Mouse (Mus musculus) ES-E14 (cell line): ENCODE measurements around the gene Ptpn7. TPM values are rescaled to one million over a fixed set of nuclear protein-coding genes. Genes with fewer than 3 reads are reported as not detected.

ENCODE experiments used
- DNase-seq: peaks from one replicate; pipeline ENCODE4 v3.0.0-alpha.2; 2013; ENCODE audit warnings: low read depth, low spot score
- H3K27ac ChIP-seq: 2 replicates; pipeline ENCODE4 v1.5.1; 2012; ENCODE audit warnings: low read depth, mild to moderate bottlenecking, low read length, moderate library complexity, mixed read lengths; ENCODE audit not compliant: poor library complexity, insufficient read depth, severe bottlenecking
- H3K36me3 ChIP-seq: 2 replicates; pipeline ENCODE4 v1.6.1; 2012; ENCODE audit warnings: mild to moderate bottlenecking, low read length, moderate library complexity, mixed read lengths; ENCODE audit not compliant: control insufficient read depth, poor library complexity, insufficient read depth, severe bottlenecking
- H3K4me1 ChIP-seq, 2 experiments: fragments of 150-350 bp in 1 of 2; sonication (generic) in 1 of 2; 2 replicates each; pipeline ENCODE4 v1.6.1; 2012; ENCODE audit warnings: low read length in 2 of 2, mild to moderate bottlenecking in 1 of 2, mixed read lengths in 1 of 2; ENCODE audit not compliant: control insufficient read depth in 2 of 2, insufficient read depth in 2 of 2, poor library complexity in 1 of 2
- H3K4me3 ChIP-seq, 2 experiments: fragments of 150-350 bp in 1 of 2; sonication (generic) in 1 of 2; 2 replicates each; pipeline ENCODE4 v1.5.1; 2012; ENCODE audit warnings: low read length in 2 of 2, low read depth in 1 of 2, mild to moderate bottlenecking in 1 of 2, mixed read lengths in 1 of 2; ENCODE audit not compliant: insufficient read depth in 1 of 2, poor library complexity in 1 of 2, severe bottlenecking in 1 of 2
- H3K9ac ChIP-seq: 2 replicates; pipeline ENCODE4 v1.6.1; 2012; ENCODE audit warnings: low read depth, mild to moderate bottlenecking, low read length, mixed read lengths; ENCODE audit not compliant: poor library complexity, insufficient read depth, severe bottlenecking
- H3K9me3 ChIP-seq: fragments of 150-350 bp; sonication (generic); 2 replicates; pipeline ENCODE4 v1.6.1; 2012; ENCODE audit warnings: low read depth, mild to moderate bottlenecking, low read length; ENCODE audit not compliant: control insufficient read depth, insufficient read depth
- CHD2 ChIP-seq: IDR thresholded peaks from 2 replicates; pipeline ENCODE4 v1.6.1; 2014; ENCODE audit warnings: mild to moderate bottlenecking, low read depth, low read length, inconsistent platforms
- HCFC1 ChIP-seq: IDR thresholded peaks from 2 replicates; pipeline ENCODE4 v1.6.1; 2012; ENCODE audit warnings: low read length, inconsistent platforms, borderline replicate concordance; ENCODE audit not compliant: insufficient read depth
- MAFK ChIP-seq: IDR thresholded peaks from 2 replicates; pipeline ENCODE4 v1.6.1; 2014; ENCODE audit warnings: mild to moderate bottlenecking, low read depth, low read length, inconsistent platforms; ENCODE audit not compliant: insufficient read depth
- ZC3H11A ChIP-seq: IDR thresholded peaks from 2 replicates; pipeline ENCODE4 v1.6.1; 2012; ENCODE audit warnings: low read depth, mild to moderate bottlenecking, inconsistent platforms, low read length, borderline replicate concordance
- ZNF384 ChIP-seq: IDR thresholded peaks from 2 replicates; pipeline ENCODE4 v1.6.1; 2012; ENCODE audit warnings: low read depth, low read length, inconsistent platforms
- in situ Hi-C, 2 experiments: fragments of 600-800 bp; cut with MboI; formaldehyde crosslinking; loops; one replicate each; pipeline ENCODE4 v1.15.1; 2025; ENCODE audit warnings: low sequenced_read_pairs in 2 of 2, inconsistent platforms in 1 of 2; ENCODE audit not compliant: unreplicated experiment in 2 of 2
- total RNA-seq: library from RNA; depleted of rRNA; stranded (reverse); fragments of 300-350 nt; gene quantifications from 2 replicates; pipeline ENCODE4 v1.2.3, GENCODE M21; 2012

The Ptpn7 gene
- total RNA-seq, 1 experiment, result 1.1 TPM

- DNase-seq, result no peak
- in situ Hi-C loops, result no loop called here
- TF ChIP-seq ZNF384 (no peak), CHD2 (no peak), HCFC1 (no peak), ZC3H11A (no peak)
- H3K9me3 ChIP-seq, result no peaks in the 10 kb centered on the region
- H3K4me3 ChIP-seq, result no peak overlapping the region
- H3K9ac ChIP-seq, result no peak overlapping the region
- H3K4me1 ChIP-seq, result peaks cover 2 to 37% of the 10 kb centered on the region in 2 experiments; a peak in 3 of 4 replicates
- no peak overlapping the region for H3K27ac ChIP-seq
- no peaks in the 10 kb centered on the region for H3K36me3 ChIP-seq
These were observed 48.8 kb downstream of the Ptpn7 start for GRCm38 (mm10) chr1:135181275-135181674.

- Histone ChIP-seq H3K27ac (no peak overlapping the region), H3K36me3 (no peaks in the 10 kb centered on the region), H3K9ac (no peak overlapping the region), H3K4me1 (peaks cover 2 to 41% of the 10 kb centered on the region in 2 experiments; a peak in 3 of 4 replicates), H3K4me3 (no peak overlapping the region), H3K9me3 (no peaks in the 10 kb centered on the region)
- in situ Hi-C loops, result no loop called here
- TF ChIP-seq MAFK (no peak), CHD2 (no peak), ZC3H11A (no peak), HCFC1 (no peak), ZNF384 (no peak)
- no peak for DNase-seq
These were observed 49.6 kb downstream of the Ptpn7 start for GRCm38 (mm10) chr1:135181880-135182623.

GRCm38 (mm10) chr1:135182975-135183374 is 50.5 kb downstream of the Ptpn7 start:
- in situ Hi-C loops, result no loop called here
- no peak overlapping the region for H3K27ac ChIP-seq

GRCm38 (mm10) chr1:135183448-135183847 is 50.9 kb downstream of the Ptpn7 start:
- in situ Hi-C loops, result no loop called here
- Histone ChIP-seq H3K9me3 (no peaks in the 10 kb centered on the region), H3K36me3 (no peaks in the 10 kb centered on the region), H3K27ac (no peak overlapping the region), H3K4me3 (no peak overlapping the region), H3K9ac (no peak overlapping the region), H3K4me1 (peaks cover 4 to 38% of the 10 kb centered on the region in 2 experiments)
- TF ChIP-seq MAFK, result no peak
- TF ChIP-seq CHD2, result no peak
- TF ChIP-seq HCFC1, result no peak
- TF ChIP-seq ZNF384, result no peak
- no peak for TF ChIP-seq ZC3H11A
- no peak for DNase-seq

More at GRCm38 (mm10) chr1:135182975-135183374, 50.5 kb downstream of the Ptpn7 start:
- DNase-seq, result no peak
- no peak overlapping the region for H3K4me3 ChIP-seq
- no peaks in the 10 kb centered on the region for H3K9me3 ChIP-seq
- H3K4me1 ChIP-seq, result peaks cover 3 to 41% of the 10 kb centered on the region in 2 experiments
- H3K36me3 ChIP-seq, result no peaks in the 10 kb centered on the region
- TF ChIP-seq CHD2 (no peak), ZNF384 (no peak), MAFK (no peak), HCFC1 (no peak), ZC3H11A (no peak)
- no peak overlapping the region for H3K9ac ChIP-seq
